Mouse (Mus musculus) small intestine, adult 2 months (tissue): ENCODE data around the gene Mark2. TPM values are rescaled to one million over a fixed set of nuclear protein-coding genes. Genes with fewer than 3 reads are reported as not detected.

Experiments
- H3K27ac ChIP-seq: fragments of 200-500 bp; 2 replicates; pipeline ENCODE4 v1.5.1; 2012; ENCODE audit warnings: low read depth, low read length, control low read depth, inconsistent platforms; ENCODE audit not compliant: insufficient read depth
- H3K27me3 ChIP-seq: fragments of 200-500 bp; 2 replicates; pipeline ENCODE4 v1.6.1; 2012; ENCODE audit warnings: mild to moderate bottlenecking, moderate library complexity, low read length, inconsistent platforms; ENCODE audit not compliant: control insufficient read depth, insufficient read depth
- H3K36me3 ChIP-seq: fragments of 200-500 bp; 2 replicates; pipeline ENCODE4 v1.6.1; 2012; ENCODE audit warnings: mild to moderate bottlenecking, low read length, control low read depth, inconsistent platforms; ENCODE audit not compliant: control insufficient read depth, insufficient read depth
- H3K4me1 ChIP-seq: fragments of 200-500 bp; 2 replicates; pipeline ENCODE4 v1.6.1; 2012; ENCODE audit warnings: low read length, inconsistent platforms, mixed read lengths; ENCODE audit not compliant: control insufficient read depth, insufficient read depth, insufficient read length
- H3K4me3 ChIP-seq: fragments of 200-500 bp; 2 replicates; pipeline ENCODE4 v1.5.1; 2012; ENCODE audit warnings: low read depth, mild to moderate bottlenecking, control low read depth, inconsistent platforms, low read length, moderate library complexity
- CTCF ChIP-seq: fragments of 200-500 bp; IDR thresholded peaks from 2 replicates; pipeline ENCODE4 v1.5.1; 2012; ENCODE audit warnings: low read depth, mild to moderate bottlenecking, control low read depth, inconsistent platforms, low read length, moderate library complexity, mixed read lengths; ENCODE audit not compliant: insufficient replicate concordance, insufficient read length; ENCODE audit errors: extremely low read depth
- POLR2A ChIP-seq: fragments of 200-500 bp; IDR thresholded peaks from 2 replicates; pipeline ENCODE4 v1.6.1; 2012; ENCODE audit warnings: low read depth, mild to moderate bottlenecking, control low read depth, inconsistent platforms, low read length, moderate library complexity
- WGBS: fragments of 180-500 bp; shearing (Covaris S2); methylation state at CpG from one replicate; pipeline ENCODE4 v1.1.7; 2018; 5-methylcytosine and 5-hydroxymethylcytosine counted together
- polyA plus RNA-seq: library from polyadenylated mRNA; depleted of rRNA; stranded (reverse); fragments of >200 nt; gene quantifications from 2 replicates; pipeline ENCODE4 v1.2.3, GENCODE M21; 2012

The Mark2 gene
- polyA plus RNA-seq, 1 experiment: 279 TPM

- Histone ChIP-seq H3K4me1 (peaks cover 18% of the 10 kb centered on the region), H3K4me3 (no peak overlapping the region), H3K27ac (no peak overlapping the region), H3K36me3 (no peaks in the 10 kb centered on the region; the same call in 1 of the 2 replicates), H3K27me3 (no peaks in the 10 kb centered on the region)
- WGBS: 85% methylated on average over 2 of the region's 2 CpGs
- TF ChIP-seq POLR2A (no peak), CTCF (no peak)
These were observed 986 bp upstream of the Mark2 start for GRCm38 (mm10) chr19:7342646-7343045.

GRCm38 (mm10) chr19:7340780-7341475, 732 bp downstream of the Mark2 start:
- no peak for TF ChIP-seq CTCF
- TF ChIP-seq POLR2A: no peak
- 1% methylated on average over 45 of the region's 46 CpGs for WGBS
- Histone ChIP-seq H3K27ac (peak overlapping the region; percentile 55), H3K36me3 (no peaks in the 10 kb centered on the region; the same call in 1 of the 2 replicates), H3K4me1 (peaks cover 20% of the 10 kb centered on the region), H3K27me3 (no peaks in the 10 kb centered on the region), H3K4me3 (peak overlapping the region; percentile 87)

- Histone ChIP-seq H3K27ac (peak overlapping the region; percentile 55), H3K27me3 (no peaks in the 10 kb centered on the region), H3K4me3 (peak overlapping the region; percentile 87), H3K36me3 (no peaks in the 10 kb centered on the region; the same call in 1 of the 2 replicates), H3K4me1 (peaks cover 23% of the 10 kb centered on the region)
- TF ChIP-seq CTCF (no peak), POLR2A (no peak)
- under 1% methylated on average over 15 of the region's 15 CpGs for WGBS
These were observed 1.3 kb downstream of the Mark2 start for GRCm38 (mm10) chr19:7340371-7340779.

- Histone ChIP-seq H3K27ac (peak overlapping the region; percentile 55), H3K36me3 (no peaks in the 10 kb centered on the region; the same call in 1 of the 2 replicates), H3K27me3 (no peaks in the 10 kb centered on the region), H3K4me1 (peaks cover 23% of the 10 kb centered on the region), H3K4me3 (peak overlapping the region; percentile 9)
- 22% methylated on average over 4 of the region's 4 CpGs for WGBS
- TF ChIP-seq CTCF (no peak), POLR2A (no peak)
These were observed 1.8 kb downstream of the Mark2 start for GRCm38 (mm10) chr19:7339867-7340266.

- Histone ChIP-seq H3K36me3 (no peaks in the 10 kb centered on the region; the same call in 1 of the 2 replicates), H3K4me1 (peaks cover 25% of the 10 kb centered on the region), H3K27me3 (no peaks in the 10 kb centered on the region), H3K4me3 (peak overlapping the region; percentile 13; the same call in 1 of the 2 replicates), H3K27ac (0 out of 2 replicates have a peak overlapping the region, but pooled peaks have one; percentile 27)
- 10% methylated on average over 5 of the region's 5 CpGs for WGBS
- TF ChIP-seq POLR2A: 0 out of 2 replicates have a peak, but pooled peaks have one; percentile 20
- peak; percentile 16; the same call in 1 of the 2 replicates for TF ChIP-seq CTCF
These were observed 2.6 kb downstream of the Mark2 start for GRCm38 (mm10) chr19:7339026-7339425.

- Histone ChIP-seq H3K4me3 (no peak overlapping the region), H3K27ac (no peak overlapping the region), H3K4me1 (peaks cover 25% of the 10 kb centered on the region), H3K27me3 (no peaks in the 10 kb centered on the region), H3K36me3 (no peaks in the 10 kb centered on the region; the same call in 1 of the 2 replicates)
- WGBS: 59% methylated on average over 2 of the region's 2 CpGs
- TF ChIP-seq POLR2A (no peak), CTCF (no peak)
These were observed 3.8 kb downstream of the Mark2 start for GRCm38 (mm10) chr19:7337781-7338342.

- TF ChIP-seq CTCF: no peak
- no peak for TF ChIP-seq POLR2A
- 32% methylated on average over 4 of the region's 4 CpGs for WGBS
- Histone ChIP-seq H3K27me3 (no peaks in the 10 kb centered on the region), H3K4me1 (peaks cover 23% of the 10 kb centered on the region), H3K36me3 (peaks cover 2% of the 10 kb centered on the region; the same call in 1 of the 2 replicates), H3K27ac (no peak overlapping the region), H3K4me3 (no peak overlapping the region)
These were observed 6.0 kb downstream of the Mark2 start for GRCm38 (mm10) chr19:7335656-7336055.
